Mouse (Mus musculus): Measurements from ENCODE around the gene Dmrtb1.

Dmrtb1 gene

DNA sequence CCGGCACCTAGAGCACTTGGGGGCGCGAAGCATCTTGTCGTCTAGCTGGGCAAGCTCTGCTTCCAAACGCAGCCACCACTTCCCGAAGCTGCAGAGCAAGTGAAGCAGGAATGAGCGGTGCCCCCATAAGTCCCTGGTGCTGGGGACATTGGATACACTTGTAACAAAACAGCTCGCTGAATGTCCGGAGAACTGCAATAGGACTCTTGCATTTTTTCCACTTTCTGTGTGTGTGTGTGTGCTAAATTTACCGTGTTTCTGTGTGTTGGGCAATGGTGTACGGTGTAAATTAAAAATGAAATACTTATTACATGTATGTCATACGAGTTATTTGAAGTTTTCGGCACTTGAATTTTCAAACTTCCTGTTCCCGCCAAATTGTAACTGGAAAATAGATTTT lies at the start of gene Dmrtb1:
TSS of gene Dmrtb1 (minus strand) at position 101 of the 400 bp plus-strand sequence.
- in situ Hi-C loops (cut with MboI; ENCODE audit: low pct_unique_long_range_greater_than_20kb in 1 of 2, low sequenced_read_pairs in 2 of 2, unreplicated experiment in 1 of 2) = no loop called here

DNA sequence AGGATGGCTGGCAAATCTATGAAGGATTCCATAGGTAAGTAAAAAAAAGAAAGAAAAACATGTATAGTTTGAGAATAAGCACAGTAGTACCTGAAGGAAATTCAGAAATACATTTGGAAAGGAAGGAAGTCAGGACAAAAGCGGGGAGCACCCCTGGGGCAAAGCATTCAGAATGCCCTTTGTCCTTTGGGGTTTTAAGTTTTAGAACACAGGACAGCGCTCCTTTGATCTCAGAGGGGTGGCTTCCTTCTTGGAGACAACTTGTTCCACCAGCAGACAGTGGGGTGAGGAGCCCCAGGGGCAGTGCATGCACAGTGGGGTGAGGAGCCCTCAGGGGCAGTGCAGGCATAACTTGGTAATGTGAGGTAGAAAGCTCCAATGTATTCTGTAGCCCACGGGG lies 49.6 kb upstream of the Dmrtb1 start:
- in situ Hi-C loops (cut with MboI; ENCODE audit: low pct_unique_long_range_greater_than_20kb in 1 of 2, low sequenced_read_pairs in 2 of 2, unreplicated experiment in 1 of 2) = loop anchor here (5.0 to 10.0 kb wide), 2 partner anchors 109 to 121 kb away; no protein-coding TSS in a partner anchor

DNA sequence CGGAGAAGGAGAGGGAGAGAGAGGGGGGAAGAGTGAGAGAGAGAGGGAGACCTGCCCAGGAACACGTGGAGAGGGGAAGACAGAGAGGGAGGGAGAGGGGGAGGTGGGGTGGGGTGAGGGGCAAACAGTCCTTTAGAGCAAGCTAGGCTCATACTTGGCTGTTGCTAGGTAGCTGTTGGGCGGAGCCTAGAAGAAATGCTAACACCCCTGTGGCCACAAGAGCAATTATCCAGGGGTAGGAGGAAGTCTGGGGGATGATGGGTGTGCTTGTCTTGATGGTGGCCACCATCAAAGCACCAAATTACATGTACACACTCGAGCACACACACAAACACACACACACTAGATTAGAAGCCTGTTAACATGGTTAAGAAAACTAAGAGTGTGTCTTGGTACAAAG lies 48.6 kb upstream of the Dmrtb1 start:
- in situ Hi-C loops (cut with MboI; ENCODE audit: low pct_unique_long_range_greater_than_20kb in 1 of 2, low sequenced_read_pairs in 2 of 2, unreplicated experiment in 1 of 2) = loop anchor here (5.0 to 10.0 kb wide), 2 partner anchors 110 to 122 kb away; no protein-coding TSS in a partner anchor

DNA sequence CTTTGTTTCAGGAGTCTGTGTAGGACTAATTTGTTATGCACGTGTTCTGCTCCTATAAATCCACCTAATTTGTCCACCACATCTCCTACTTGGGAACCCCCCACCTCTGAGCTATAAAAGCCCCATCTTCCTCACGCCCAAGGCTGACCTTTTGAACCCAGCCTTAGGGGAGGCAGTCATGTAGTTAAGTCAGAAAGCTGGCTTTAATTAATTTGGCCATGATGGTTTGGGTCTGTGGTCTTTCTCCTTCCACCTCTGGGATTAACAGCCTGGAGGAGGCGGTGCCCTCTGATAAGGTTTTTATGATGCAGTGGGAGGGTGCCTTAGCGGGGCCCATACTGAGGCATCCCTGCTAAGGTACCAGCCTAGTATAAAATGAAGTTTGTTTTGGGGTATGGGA lies 48.2 kb upstream of the Dmrtb1 start:
- in situ Hi-C loops (cut with MboI; ENCODE audit: low pct_unique_long_range_greater_than_20kb in 1 of 2, low sequenced_read_pairs in 2 of 2, unreplicated experiment in 1 of 2) = loop anchor here (5.0 to 10.0 kb wide), 2 partner anchors 110 to 123 kb away; no protein-coding TSS in a partner anchor

DNA sequence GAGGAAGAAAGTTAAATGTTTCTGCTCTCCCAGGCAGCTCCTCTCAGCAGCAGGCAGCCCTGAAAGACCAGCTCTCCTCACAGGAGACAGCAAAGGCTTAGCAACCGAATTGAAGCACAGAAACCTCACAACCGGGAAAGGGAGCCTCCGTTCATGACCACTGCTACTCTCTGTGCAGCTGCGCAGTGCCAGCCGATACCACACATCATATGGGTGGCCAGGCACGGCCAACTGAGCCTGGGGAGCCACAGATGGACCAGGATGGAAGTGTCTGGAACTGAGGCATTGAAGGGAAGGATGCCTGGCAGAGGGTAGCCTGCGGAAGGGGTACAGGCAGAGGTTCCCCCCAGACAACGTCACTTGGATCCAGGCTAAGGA lies 47.0 kb upstream of the Dmrtb1 start:
- in situ Hi-C loops (cut with MboI; ENCODE audit: low pct_unique_long_range_greater_than_20kb in 1 of 2, low sequenced_read_pairs in 2 of 2, unreplicated experiment in 1 of 2) = loop anchor here (5.0 to 10.0 kb wide), 2 partner anchors 111 to 124 kb away; no protein-coding TSS in a partner anchor

DNA sequence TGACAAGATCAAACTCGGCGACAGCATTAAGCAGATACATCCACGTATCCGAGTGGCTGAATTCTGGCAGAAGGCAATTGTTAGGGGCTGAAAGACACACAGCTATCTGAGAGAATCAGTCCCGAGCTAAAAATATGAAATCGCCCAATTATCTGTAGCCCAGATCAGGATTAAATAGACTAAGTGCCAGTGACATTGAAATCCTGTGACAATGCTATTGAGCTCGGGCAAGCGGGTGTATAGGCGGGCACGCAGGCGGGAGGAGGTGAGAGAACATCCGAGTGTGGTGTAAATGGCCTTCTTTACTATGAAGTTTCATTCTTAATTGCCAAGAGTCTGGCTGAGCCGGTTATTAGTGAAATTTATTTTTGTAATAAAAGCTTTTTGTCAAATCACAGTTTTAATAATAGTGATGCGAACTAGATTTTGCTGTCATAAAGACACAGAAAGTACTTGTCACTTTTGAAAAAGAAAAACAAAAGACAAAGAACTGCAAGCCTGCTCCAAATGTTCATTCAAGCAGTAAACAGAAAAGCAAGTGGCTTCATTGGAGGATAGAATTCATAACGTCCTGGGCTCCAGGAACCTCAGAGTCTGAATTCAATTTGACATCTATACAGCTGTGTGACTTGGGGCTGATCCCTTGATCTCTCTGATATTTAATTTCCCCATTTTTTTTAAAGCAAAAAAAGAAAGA lies 46.5 kb upstream of the Dmrtb1 start:
- in situ Hi-C loops (cut with MboI; ENCODE audit: low pct_unique_long_range_greater_than_20kb in 1 of 2, low sequenced_read_pairs in 2 of 2, unreplicated experiment in 1 of 2) = loop anchor here (5.0 to 10.0 kb wide), 2 partner anchors 112 to 124 kb away; no protein-coding TSS in a partner anchor

DNA sequence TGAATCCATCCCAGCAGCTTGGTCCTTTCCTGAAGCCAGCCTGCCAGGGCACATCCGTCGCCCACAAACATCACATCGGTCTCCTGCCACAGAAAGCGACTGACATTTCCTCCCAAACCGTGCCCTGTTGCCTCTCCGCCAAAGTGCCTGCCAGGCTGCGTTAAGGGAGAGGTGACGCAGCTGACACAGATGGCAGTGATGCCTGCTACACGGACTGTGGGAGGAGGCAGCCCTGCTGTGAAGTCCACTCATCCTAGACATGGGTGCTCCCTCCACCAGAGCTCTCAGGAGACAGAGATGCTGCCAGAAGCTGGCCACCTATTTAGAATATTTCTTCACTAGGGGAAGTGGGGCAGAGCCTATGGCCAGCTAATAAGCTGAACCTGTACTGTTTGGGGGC lies 41.4 kb upstream of the Dmrtb1 start:
- in situ Hi-C loops (cut with MboI; ENCODE audit: low pct_unique_long_range_greater_than_20kb in 1 of 2, low sequenced_read_pairs in 2 of 2, unreplicated experiment in 1 of 2) = no loop called here

DNA sequence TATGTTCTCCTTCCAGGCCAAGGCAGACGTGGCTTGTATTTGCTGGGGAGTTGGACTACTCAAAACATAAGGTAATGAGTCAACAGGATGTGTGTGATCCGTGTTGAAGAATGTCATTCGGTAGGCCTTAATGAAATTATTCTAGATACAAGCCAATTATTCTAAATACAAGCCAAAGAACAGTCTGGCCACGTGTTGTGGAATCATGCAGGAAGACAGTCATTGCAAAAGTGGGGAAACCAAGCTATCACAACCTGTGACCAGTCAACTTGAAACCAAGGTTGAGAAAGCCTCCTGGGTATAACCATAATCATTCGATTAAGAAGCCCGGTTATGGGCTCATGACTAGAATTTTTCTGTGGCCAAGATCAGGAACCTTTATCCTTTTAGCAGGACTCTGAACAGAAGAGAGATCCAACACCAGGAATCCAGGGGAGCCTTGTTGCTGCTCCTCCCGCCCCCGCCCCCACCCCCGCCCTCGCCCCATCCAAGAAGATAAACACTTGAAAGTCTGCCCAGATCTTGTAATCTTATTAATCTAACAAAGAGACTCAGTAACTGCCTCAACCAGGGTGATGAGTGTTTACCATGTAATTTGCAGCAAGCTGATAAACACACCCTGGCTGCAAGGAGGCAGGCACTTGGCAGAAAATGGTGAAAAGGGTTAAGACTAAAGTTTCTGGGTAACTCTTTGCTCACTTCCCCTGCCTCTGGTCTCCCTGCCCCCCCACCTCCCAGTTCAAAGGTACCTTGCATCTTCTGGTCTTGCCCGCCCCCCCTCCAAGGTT lies 36.2 kb upstream of the Dmrtb1 start:
- in situ Hi-C loops (cut with MboI; ENCODE audit: low pct_unique_long_range_greater_than_20kb in 1 of 2, low sequenced_read_pairs in 2 of 2, unreplicated experiment in 1 of 2) = no loop called here

DNA sequence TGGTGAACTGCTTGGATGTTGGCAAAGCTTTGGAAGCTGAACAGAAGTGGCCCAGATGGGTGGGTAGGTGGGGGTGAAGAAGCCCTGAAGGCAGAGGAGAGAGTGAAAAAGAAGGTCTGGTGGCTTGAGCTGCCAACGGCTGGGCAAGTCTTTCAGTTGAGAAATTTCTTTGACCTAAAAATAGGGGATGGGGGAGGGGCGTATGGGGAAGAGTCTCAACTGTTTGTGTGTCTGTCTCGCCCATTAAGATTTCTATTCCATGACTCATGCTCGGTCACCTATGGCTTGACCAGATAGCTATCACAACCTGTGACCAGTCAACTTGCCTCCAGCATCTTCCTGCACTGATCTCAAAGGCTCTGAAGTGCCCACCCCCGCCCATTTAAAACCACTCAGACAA lies 35.1 kb upstream of the Dmrtb1 start:
- in situ Hi-C loops (cut with MboI; ENCODE audit: low pct_unique_long_range_greater_than_20kb in 1 of 2, low sequenced_read_pairs in 2 of 2, unreplicated experiment in 1 of 2) = no loop called here

DNA sequence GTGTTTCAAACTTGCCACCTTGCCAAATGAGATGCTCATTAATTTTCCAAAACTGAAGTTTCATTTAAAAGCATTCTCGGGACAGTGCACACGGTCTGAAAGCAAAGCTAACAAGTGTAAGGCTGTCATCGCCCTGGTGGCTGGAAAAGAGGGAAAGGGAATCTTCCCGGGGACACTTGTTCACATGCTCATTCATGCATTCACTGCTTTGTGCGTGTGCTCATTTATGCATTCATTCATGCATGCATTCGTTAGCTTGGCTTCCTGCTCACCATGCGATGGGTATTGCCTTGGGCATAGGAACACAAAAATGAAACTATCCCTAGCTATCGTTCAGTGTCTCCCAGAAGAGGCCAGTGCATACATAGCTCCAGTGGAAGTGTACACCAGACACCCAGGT lies 34.7 kb upstream of the Dmrtb1 start:
- in situ Hi-C loops (cut with MboI; ENCODE audit: low pct_unique_long_range_greater_than_20kb in 1 of 2, low sequenced_read_pairs in 2 of 2, unreplicated experiment in 1 of 2) = no loop called here

DNA sequence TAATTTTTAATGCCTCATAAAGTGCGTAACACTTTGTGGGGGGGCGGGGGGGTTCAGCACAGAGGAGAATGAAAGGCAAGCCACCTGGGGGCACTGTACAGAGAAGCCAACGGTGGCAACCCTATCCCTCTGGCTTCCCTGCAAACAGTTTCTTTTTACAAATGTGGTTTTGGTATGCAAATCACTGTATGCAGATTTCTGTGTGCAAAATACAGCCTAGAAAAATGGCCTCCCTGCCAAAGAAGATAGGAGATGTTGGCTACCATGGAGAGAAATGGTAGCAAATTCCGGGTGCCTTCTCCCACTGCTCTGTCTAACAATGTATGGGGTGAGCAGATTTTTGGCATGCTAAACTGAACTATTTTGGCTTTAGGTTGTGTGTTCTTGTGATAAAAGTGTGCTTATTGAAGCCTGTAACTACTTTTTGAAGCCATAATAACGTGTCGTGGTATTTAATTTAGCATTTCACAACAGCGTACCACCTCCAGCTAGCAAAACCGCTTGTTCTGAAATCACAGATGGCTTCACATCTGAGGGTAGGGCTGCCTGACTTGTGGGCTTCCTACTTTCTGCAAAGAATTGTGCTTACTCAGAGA lies 33.8 kb upstream of the Dmrtb1 start:
- in situ Hi-C loops (cut with MboI; ENCODE audit: low pct_unique_long_range_greater_than_20kb in 1 of 2, low sequenced_read_pairs in 2 of 2, unreplicated experiment in 1 of 2) = no loop called here

DNA sequence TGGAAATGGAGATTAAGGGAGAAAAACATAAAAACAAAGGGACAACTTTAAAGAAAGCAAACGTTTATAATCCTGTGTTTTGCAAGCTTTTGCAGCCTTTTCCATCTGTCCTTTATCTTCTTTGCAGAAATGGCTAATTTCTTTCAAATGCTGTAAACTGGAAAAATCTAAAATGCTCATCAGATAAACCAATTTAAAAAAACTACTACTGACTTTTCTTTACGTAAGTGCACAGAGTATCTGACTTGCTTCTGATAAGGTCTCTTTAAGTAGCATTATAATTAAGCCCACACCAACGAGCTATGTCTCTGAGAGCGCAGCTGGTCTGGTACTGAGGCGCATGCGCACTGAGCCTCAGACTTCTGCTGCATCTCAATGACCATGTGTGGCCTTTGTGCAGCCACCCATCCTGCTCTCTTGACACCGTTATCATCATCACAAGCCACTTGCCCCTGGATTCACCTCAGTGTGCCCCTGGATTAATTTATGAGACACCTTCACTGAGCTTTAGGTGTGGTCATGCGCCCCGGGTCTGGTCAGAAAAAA lies 32.8 kb upstream of the Dmrtb1 start:
- in situ Hi-C loops (cut with MboI; ENCODE audit: low pct_unique_long_range_greater_than_20kb in 1 of 2, low sequenced_read_pairs in 2 of 2, unreplicated experiment in 1 of 2) = no loop called here

DNA sequence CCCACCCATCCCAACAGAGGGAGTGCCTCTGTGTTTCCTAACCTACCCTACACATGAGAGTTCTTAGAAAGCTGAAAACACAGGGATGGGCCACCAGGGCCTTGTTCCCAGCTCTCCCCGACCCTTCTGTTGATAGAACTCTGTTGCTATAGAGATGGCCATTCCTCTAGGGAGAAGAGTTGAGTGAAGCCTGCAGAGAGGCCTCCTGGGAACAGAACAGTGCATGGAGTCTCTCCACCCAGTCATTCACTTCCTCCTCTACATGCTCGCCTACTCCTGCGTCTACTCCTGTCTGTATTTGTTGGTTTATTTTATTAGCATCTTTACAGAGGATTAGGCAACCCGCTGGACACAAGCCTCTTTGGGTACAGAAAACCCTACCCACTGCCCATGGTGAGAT lies 22.9 kb upstream of the Dmrtb1 start:
- in situ Hi-C loops (cut with MboI; ENCODE audit: low pct_unique_long_range_greater_than_20kb in 1 of 2, low sequenced_read_pairs in 2 of 2, unreplicated experiment in 1 of 2) = no loop called here

DNA sequence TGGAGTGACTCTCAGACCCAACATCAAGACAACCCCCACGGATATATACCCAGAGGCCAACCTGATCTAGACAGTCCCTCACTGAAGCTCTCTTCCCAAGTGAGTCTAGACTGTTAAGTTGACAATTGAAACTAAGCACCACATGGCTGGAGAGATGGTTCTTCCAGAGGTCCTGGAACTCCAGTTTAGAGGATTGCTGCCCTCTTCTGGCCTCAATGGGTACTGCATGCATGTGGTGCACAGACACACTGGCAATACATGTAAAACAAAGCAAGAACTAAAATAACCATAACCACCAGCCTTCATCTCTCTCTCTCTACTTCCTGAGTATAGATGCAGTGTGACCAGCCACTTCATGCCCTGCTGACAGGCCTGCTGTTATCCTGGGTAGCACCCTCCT lies 20.2 kb upstream of the Dmrtb1 start:
- in situ Hi-C loops (cut with MboI; ENCODE audit: low pct_unique_long_range_greater_than_20kb in 1 of 2, low sequenced_read_pairs in 2 of 2, unreplicated experiment in 1 of 2) = no loop called here

DNA sequence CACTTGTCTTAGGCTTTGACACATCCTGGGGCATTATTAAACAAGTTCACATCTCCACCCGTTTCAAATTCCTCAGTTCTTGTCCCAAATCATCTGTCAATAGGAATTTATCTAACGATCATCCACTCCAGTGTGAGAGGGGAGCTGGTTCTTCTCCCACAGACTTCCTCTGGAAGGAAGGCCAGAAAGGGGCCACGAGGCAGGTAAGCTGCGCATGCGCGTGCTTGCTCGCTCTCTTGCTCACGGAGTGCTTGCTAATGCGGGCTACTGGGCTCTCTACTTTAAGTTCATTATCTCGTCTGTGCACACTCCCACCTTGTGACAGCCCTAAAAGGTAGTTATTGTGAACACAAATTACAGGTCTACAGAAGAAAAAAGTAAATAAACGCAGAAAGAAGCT lies 17.6 kb upstream of the Dmrtb1 start:
- in situ Hi-C loops (cut with MboI; ENCODE audit: low pct_unique_long_range_greater_than_20kb in 1 of 2, low sequenced_read_pairs in 2 of 2, unreplicated experiment in 1 of 2) = no loop called here

DNA sequence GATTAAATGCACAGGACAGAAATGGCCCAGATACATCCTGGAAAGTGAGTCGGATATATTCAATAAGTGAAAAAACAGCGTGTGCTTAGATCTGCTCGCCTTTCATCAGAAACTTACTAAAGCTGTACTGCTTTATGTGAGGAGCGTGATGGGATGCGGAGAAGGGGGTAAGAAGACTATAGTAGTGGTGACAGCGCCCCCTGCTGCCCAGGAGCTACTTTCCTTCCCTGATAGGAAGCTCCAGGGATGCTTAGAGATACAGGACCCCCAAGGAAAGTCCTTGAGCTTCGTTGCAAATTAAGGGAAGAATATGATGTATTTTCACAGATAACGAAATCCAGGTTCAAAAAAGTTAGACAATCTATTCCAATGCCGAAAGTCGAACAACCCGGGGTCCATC lies 17.1 kb upstream of the Dmrtb1 start:
- in situ Hi-C loops (cut with MboI; ENCODE audit: low pct_unique_long_range_greater_than_20kb in 1 of 2, low sequenced_read_pairs in 2 of 2, unreplicated experiment in 1 of 2) = no loop called here

DNA sequence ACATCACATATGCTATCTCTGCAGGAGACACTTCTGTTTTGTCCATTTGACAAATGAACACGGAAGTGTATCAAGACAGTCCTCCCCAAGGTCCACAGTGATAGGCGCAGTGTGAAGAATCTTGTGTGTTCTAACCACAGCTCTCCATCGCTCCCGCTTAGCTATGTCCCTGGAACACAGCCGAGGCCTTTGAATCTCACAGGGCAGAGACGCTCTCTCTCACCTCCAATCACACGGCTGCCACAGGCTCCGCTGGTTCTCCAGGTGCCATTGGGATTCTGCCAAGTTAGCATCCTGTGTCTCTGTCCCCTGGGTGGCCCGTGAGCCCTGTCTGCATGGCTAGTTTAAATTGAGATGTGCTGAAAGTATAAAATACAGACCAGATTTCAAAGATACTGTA lies 15.2 kb upstream of the Dmrtb1 start:
- in situ Hi-C loops (cut with MboI; ENCODE audit: low pct_unique_long_range_greater_than_20kb in 1 of 2, low sequenced_read_pairs in 2 of 2, unreplicated experiment in 1 of 2) = no loop called here

DNA sequence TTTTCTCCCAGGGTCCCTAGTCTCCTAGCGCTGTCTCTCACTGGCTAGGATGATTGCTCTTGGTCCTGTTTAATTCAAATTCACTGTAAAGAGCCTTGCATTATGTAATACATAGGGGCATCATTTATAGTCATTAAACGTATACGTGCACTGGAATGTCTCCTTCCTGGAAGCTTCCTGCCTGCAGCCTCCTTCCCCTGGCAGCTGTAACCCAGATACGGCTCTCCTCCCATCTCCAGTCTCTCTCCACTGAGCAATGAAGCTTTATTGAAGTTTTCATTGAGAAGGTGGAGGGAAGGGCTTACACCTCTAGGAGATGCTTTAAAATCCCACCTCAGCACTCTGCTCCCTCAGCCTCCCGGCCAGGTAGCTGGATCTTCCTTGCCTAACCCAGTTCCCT lies 9.8 kb upstream of the Dmrtb1 start:
- in situ Hi-C loops (cut with MboI; ENCODE audit: low pct_unique_long_range_greater_than_20kb in 1 of 2, low sequenced_read_pairs in 2 of 2, unreplicated experiment in 1 of 2) = no loop called here

DNA sequence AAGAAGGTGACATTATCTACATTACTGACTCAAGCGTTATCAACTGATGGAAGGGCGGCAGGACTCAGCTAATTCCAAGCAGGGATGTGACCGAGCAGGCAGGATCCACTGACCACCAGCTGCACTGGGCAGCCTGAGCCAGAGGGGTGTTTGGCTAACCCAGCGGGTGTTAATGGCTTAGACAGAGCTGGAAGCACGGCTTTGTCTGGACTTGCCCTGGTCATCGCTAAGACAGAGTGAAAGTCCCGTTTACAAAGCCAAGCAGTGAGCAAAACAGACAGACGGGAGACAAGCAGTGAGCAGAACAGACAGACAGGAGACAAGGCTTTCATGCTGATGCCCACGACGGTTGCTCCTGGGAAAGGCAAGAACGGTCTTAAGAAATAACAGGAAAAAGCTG lies 4.2 kb upstream of the Dmrtb1 start:
- in situ Hi-C loops (cut with MboI; ENCODE audit: low pct_unique_long_range_greater_than_20kb in 1 of 2, low sequenced_read_pairs in 2 of 2, unreplicated experiment in 1 of 2) = no loop called here
